Mouse (Mus musculus) bone marrow macrophage, adult 2 months (primary cell): ENCODE data around the gene Smg9. TPM values are rescaled to one million over a fixed set of nuclear protein-coding genes. Genes with fewer than 3 reads are reported as not detected.

ENCODE experiments used
- H3K27ac ChIP-seq: 2 replicates; pipeline ENCODE4 v1.5.1; 2012; ENCODE audit warnings: low read depth, low read length; ENCODE audit not compliant: insufficient read depth
- H3K4me1 ChIP-seq: 2 replicates; pipeline ENCODE4 v1.6.1; 2012; ENCODE audit warnings: low read length; ENCODE audit not compliant: control insufficient read depth, insufficient read depth
- H3K4me3 ChIP-seq: 2 replicates; pipeline ENCODE4 v1.5.1; 2012; ENCODE audit warnings: mild to moderate bottlenecking, low read length, moderate library complexity; ENCODE audit not compliant: insufficient read depth
- CTCF ChIP-seq: IDR thresholded peaks from 2 replicates; pipeline ENCODE4 v1.5.1; 2012; ENCODE audit warnings: low read depth, mild to moderate bottlenecking, low read length, moderate library complexity
- POLR2A ChIP-seq: IDR thresholded peaks from 2 replicates; pipeline ENCODE4 v1.6.1; 2012; ENCODE audit warnings: mild to moderate bottlenecking, low read depth, low read length, borderline replicate concordance
- polyA plus RNA-seq: library from polyadenylated mRNA; stranded (reverse); fragments of >200 nt; gene quantifications from 2 replicates; pipeline ENCODE4 v1.2.4, GENCODE M21; 2012; ENCODE audit not compliant: missing spikeins, insufficient read depth, insufficient read length

The Smg9 gene
- polyA plus RNA-seq, 1 experiment, result 36.5 TPM

DNA sequence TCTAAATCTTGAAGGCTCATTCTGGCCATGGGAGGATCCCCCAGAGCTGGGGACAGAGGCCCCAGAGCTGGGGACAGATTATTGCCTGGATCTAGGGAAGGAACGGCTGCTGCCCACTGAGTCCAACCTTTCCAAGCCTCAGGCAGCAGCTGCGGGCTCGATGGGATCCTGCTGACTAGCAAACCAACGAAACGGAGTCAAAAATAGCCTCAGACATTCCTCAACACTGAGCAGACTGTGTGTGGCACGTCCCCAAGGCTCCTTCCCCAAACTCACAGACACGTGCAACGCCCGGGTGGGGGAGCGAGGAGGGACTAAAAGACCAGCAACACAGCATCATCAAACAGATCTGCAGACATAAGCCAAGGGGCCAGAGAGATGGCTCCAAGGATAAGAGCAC, 38.6 kb downstream of the Smg9 start:
- H3K4me3 ChIP-seq, result no peak overlapping the region
- peaks cover 18% of the 10 kb centered on the region for H3K4me1 ChIP-seq
- TF ChIP-seq CTCF, result no peak
- TF ChIP-seq POLR2A, result no peak
- peak overlapping the region; percentile 18 for H3K27ac ChIP-seq

- Histone ChIP-seq H3K4me3 (no peak overlapping the region), H3K27ac (no peak overlapping the region), H3K4me1 (peaks cover 20% of the 10 kb centered on the region)
- TF ChIP-seq POLR2A (no peak), CTCF (no peak)
These were observed 39.8 kb downstream of the Smg9 start for GRCm38 (mm10) chr7:24439191-24439590.

GRCm38 (mm10) chr7:24439891-24440290, 40.5 kb downstream of the Smg9 start:
- Histone ChIP-seq H3K4me1 (peaks cover 20% of the 10 kb centered on the region), H3K4me3 (no peak overlapping the region), H3K27ac (no peak overlapping the region)
- TF ChIP-seq CTCF (no peak), POLR2A (no peak)

- TF ChIP-seq CTCF (peak; percentile 98), POLR2A (no peak)
- Histone ChIP-seq H3K4me1 (peaks cover 29% of the 10 kb centered on the region), H3K4me3 (no peak overlapping the region), H3K27ac (peak overlapping the region; percentile 55)
These were observed 42.4 kb downstream of the Smg9 start for GRCm38 (mm10) chr7:24441785-24442184.

DNA sequence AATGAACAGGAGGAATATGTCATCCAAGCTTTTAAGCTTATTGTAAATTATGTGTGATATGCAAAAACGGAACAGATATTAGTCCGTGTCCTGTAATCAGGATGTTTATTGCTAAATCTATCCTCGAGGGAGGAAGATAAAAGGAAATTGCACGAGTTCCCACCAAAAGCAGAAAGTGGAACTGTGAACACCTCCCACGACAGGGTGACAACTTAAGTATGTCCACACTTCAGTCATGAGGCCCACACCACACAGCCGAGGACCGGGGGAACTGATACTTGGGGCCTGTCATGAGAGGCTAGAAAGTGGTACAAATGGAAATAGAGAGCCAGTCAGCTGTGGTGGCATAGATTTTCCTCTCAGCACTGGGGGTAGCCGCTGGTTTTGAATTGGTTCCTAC, 42.9 kb downstream of the Smg9 start:
- no peak for TF ChIP-seq POLR2A
- TF ChIP-seq CTCF, result no peak
- Histone ChIP-seq H3K27ac (peak overlapping the region; percentile 55), H3K4me3 (no peak overlapping the region), H3K4me1 (peaks cover 31% of the 10 kb centered on the region)

DNA sequence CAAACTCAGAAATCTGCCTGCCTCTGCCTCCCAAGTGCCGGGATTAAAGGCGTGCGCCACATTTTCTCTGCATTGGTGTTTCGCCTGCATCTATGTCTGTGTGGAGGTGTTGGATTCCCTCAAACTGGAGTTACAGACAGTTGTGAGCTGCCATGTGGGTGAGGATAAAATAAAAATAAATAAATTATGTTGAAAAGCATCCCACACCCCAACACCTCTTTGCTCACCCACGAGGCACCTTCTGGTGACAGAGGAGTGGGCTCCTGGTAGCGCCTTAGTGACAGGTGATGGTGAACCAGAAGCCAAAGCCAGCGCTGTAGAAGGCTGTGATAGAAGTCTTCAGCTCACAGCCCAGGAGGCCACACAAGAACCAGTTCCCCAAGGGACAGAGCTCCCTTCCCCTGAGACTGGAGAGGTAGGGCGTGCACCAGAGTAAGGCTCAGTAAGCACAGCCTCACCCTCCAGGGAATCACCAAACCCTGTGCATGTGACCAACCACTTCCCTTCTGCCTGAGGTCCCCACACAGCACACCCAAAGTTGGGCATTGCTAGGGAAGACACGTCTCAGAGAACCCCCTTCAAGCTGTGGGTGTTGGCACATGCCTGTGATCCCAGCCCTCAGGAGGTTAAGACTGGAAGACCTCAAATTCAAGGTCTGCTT, 46.0 kb downstream of the Smg9 start:
- Histone ChIP-seq H3K4me3 (no peak overlapping the region), H3K27ac (no peak overlapping the region), H3K4me1 (peaks cover 39% of the 10 kb centered on the region)
- TF ChIP-seq POLR2A (no peak), CTCF (no peak)

DNA sequence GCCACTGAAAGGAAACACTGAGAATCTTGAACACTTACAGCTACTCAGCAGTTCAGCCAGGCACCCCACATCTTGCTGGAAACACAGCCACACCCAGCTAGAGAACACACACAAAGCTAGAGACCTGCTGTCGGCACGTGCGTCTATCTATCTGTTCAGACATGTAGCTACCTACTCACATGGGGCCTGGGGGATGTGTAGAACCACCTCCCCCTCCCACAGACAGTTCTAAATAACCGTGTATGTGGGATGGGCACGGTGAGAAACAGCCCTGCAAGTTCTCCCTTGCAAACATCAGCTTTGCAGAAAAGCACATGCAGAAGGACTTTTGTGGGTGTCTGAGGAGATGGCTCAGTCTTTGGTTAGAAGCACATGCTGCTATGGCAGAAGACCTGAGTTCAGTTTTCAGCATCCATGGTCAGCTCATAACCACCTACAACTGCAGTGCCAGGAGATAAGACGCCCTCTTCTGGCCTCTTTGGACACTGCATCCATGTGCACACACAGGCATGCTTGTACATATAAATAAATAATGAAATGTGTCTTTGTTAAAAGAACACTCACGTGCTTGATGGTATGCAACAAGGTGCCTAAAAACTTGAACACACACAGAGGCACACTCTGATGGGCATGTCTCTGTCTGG, 47.4 kb downstream of the Smg9 start:
- Histone ChIP-seq H3K27ac (no peak overlapping the region), H3K4me3 (no peak overlapping the region), H3K4me1 (peaks cover 42% of the 10 kb centered on the region)
- no peak; the same call in 1 of the 2 replicates for TF ChIP-seq CTCF
- TF ChIP-seq POLR2A, result no peak

GRCm38 (mm10) chr7:24448782-24449517, 49.5 kb downstream of the Smg9 start:
- H3K27ac ChIP-seq, result no peak overlapping the region
- H3K4me1 ChIP-seq, result peaks cover 30% of the 10 kb centered on the region

GRCm38 (mm10) chr7:24450585-24451017, 51.2 kb downstream of the Smg9 start:
- H3K4me1 ChIP-seq, result peaks cover 24% of the 10 kb centered on the region
- no peak overlapping the region for H3K27ac ChIP-seq
- TF ChIP-seq POLR2A (no peak), CTCF (no peak)
- H3K4me3 ChIP-seq, result no peak overlapping the region

More at GRCm38 (mm10) chr7:24448782-24449517, 49.5 kb downstream of the Smg9 start:
- TF ChIP-seq POLR2A (no peak), CTCF (no peak)
- H3K4me3 ChIP-seq, result no peak overlapping the region

DNA sequence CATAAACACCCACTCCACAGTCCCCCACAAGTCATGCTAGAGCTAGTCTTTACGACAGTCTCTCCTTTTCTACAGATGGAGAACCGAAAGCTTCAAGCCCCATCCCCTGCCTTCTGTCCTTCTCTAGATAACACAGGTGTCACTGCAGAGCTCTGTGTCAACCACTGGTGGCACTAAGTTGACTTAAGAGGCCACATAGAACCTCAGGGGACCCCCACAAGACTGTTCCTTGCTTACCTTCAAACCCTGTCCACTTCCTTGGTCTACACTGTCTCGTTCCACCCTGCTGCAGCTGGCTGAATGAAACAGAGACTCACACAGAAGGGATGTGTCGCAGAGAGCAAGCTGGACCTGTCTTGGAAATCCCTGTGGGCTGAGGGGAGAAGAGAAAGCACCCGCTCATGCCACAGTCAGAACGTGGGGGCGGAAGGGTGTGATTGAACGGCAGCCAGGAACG, 52.5 kb downstream of the Smg9 start, which contains the start of gene Irgc1:
Gene Irgc1, minus strand, starts transcription at position 443 of the 457 bp plus-strand sequence.
- H3K4me3 ChIP-seq, result no peak within 1 kb of the TSS
- peaks cover 22% of the 10 kb centered on the region for H3K4me1 ChIP-seq
- no peak within 1 kb of the TSS for H3K27ac ChIP-seq
- TF ChIP-seq POLR2A (no peak), CTCF (0 out of 2 replicates have a peak, but pooled peaks have one; percentile 13)
